Mouse (Mus musculus): ENCODE data around the gene Ube2s.
A peak's percentile ranks its signal among the peaks of the same experiment; 100 is the strongest.
"Not testable (repeated sequence)": the region's sequence is repeated elsewhere in the genome, so short reads cannot be mapped to it uniquely, and the experiment has no call there.

The Ube2s gene

GRCm38 (mm10) chr7:4820925-4821324 is 8.5 kb upstream of the Ube2s start:
- DNase-seq (ENCODE audit: low spot score) = not testable (repeated sequence)

GRCm38 (mm10) chr7:4816559-4816958 is 4.2 kb upstream of the Ube2s start:
- DNase-seq (ENCODE audit: low spot score) = peak; percentile 37

GRCm38 (mm10) chr7:4813105-4813791 is 858 bp upstream of the Ube2s start:
- DNase-seq (ENCODE audit: low spot score) = no peak

DNA sequence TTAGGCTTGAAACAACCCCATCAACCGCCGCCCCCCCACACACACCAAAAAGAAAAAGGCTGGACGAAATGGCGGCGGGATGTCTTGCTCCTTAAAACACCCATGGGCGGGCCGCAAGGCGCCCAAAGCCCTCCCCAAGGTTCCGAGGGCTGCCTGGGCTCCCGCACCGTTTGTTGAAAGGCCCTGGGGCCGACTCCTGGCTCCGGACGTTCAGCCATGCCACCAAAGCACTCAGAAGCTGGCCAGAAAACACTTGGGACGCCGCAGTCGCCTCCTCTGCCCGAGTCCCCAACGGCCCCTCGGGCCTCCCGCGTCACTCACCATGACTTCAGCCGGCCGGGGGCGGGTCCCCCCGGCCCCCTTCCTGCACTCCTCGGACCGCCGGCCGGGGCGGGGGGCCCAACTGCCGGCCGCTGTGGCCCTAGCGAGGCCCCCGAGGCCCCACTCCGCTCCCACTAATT is 518 bp downstream of the Ube2s start:
- peak; percentile 34 for DNase-seq (ENCODE audit: low spot score)

DNA sequence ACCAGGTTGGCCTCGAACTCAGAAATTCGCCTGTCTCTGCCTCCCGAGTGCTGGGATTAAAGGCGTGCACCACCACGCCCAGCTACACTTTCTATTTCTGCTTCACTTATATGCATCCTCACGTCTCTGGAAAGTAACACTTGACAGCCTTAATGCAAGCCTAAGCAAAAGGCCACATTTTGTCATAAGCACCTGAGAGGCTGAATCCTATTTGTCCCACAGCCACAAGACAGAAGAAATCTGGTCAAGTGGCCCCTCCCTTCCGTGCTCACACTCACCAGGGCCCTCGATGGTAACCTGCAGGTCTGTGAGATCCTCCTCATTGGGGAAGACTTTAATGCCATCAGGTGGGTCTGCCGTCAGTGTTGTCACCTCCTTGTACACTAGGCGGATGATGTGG is 1.3 kb downstream of the Ube2s start:
- DNase-seq (ENCODE audit: low spot score) = not testable (repeated sequence)

GRCm38 (mm10) chr7:4806716-4807115 is 5.7 kb downstream of the Ube2s start:
- peak; percentile 47 for DNase-seq (ENCODE audit: low spot score)

GRCm38 (mm10) chr7:4802247-4802646 is 10.1 kb downstream of the Ube2s start:
- DNase-seq (ENCODE audit: low spot score) = no peak

GRCm38 (mm10) chr7:4795767-4796433 is 16.5 kb downstream of the Ube2s start:
- DNase-seq (ENCODE audit: low spot score) = peak; percentile 55

GRCm38 (mm10) chr7:4794631-4795168 is 17.7 kb downstream of the Ube2s start:
- DNase-seq (ENCODE audit: low spot score) = no peak

- no peak for DNase-seq (ENCODE audit: low spot score)
Measured at GRCm38 (mm10) chr7:4793674-4794073, 18.7 kb downstream of the Ube2s start.

DNA sequence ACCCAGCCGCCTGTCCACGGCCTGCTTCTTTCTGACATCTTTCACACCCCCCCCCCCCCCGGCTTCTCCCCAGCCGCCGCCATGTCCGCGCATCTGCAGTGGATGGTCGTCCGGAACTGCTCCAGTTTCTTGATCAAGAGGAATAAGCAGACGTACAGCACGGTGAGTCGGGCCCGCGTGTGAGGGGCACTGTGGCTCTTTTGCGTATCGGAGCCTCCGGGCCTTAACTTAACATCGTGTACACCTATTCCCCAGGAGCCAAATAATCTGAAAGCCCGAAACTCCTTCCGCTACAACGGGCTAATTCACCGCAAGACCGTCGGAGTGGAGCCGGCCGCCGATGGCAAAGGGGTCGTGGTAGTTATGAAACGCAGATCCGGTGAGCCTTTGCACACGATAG is 19.1 kb downstream of the Ube2s start:
- DNase-seq (ENCODE audit: low spot score) = not testable (repeated sequence)

DNA sequence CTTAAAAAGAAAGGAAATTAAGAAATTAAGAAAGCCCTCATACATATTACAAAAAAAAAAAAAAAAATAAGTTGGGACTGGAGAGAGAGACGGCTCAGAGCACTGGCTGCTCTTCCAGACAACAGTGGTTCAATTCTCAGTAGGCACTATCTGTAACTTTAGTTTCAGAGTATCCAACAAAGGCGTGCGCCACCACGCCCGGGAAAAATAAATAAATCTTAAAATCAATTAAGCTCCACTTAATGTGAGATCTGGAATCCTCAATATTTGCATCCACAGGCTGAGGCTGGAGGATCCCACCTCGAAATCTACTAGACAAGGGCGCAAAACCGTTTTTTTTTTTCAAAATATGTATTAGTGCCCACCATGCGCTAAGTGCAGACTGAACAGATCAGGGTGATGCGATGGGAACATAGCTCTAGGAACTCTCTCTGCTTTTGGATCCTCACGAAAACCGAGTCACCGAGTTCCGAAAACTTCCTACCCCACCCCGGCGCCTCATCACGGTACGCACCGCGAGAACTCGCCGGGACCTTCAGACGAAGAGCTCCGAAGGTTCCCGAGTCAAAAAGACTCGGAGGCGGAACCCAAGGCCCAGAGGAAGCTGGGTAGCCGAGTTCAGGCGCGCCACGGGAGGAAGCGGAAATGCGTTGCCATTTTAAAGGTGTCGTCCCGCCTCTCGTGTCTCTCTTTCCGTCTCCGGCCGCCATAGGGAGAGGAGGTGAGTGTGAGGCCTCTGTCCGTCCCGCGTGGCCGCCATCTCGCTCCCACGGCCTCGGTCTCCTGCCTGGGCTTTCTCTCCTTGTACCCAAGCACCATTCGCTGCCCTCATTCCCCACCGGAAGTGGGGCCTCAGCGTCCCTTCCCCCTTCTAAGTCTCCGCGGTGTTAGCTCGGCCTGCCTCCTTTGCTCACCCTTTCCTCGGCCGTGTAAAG is 19.8 kb downstream of the Ube2s start, which contains the start of gene Rpl28:
Rpl28 (plus strand) TSS at position 597 of the 935 bp plus-strand sequence.
- peak; percentile 95 for DNase-seq (ENCODE audit: low spot score)

- DNase-seq (ENCODE audit: low spot score) = no peak
Measured at GRCm38 (mm10) chr7:4789436-4789935, 22.9 kb downstream of the Ube2s start, which contains the start of gene Tmem238. Gene Tmem238 (minus strand): TSS chr7:4789656.

- DNase-seq (ENCODE audit: low spot score) = peak; percentile 30
Measured at GRCm38 (mm10) chr7:4788499-4789435, 23.6 kb downstream of the Ube2s start.

GRCm38 (mm10) chr7:4783667-4784268 is 28.6 kb downstream of the Ube2s start:
- DNase-seq (ENCODE audit: low spot score) = no peak

DNA sequence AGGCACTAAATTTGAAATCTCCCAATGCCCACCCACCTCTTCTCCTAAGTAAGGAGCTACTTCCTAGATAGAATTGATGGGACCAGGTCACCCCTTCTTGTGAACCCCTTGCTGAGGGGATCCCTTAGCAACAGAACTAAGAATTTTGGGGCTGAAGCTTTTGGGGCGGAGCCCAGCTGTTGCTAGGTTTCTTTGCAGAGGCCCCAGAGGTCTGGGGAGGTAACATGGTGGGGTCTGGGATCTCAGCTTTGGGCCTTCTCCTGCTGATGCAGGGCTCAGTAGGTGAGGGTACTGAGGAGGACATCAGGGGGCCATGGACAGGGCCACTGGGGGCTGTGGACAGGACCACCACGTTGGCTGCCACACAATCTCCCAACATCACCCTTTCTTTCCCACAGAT is 29.6 kb downstream of the Ube2s start, which contains the start of the genes Il11 and Tmem190:
Il11 (minus strand) TSS at position 101 of the 400 bp plus-strand sequence.
Tmem190 (plus strand) TSS at position 179 of the 400 bp plus-strand sequence.
- DNase-seq (ENCODE audit: low spot score) = no peak

DNA sequence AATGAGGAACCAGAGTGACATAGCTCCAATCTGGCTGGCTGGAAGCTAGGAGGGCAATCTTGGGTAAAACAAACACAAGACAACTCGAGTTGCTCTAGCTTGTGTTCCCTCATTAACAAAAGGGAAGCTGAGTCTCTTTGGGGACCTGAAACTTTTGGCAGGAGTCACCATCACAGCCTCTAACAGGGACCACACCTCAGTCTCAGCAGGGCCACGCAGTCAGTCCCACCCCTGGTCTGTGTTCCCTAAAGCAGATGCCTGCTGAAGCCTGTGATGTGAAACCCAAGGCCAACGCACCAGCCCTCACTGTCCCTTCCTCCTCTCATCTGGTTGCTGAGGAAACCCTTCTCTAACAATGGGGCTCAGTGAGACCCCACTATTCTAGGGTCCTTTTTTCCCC is 30.3 kb downstream of the Ube2s start:
- no peak for DNase-seq (ENCODE audit: low spot score)

- DNase-seq (ENCODE audit: low spot score) = no peak
Measured at GRCm38 (mm10) chr7:4779921-4780320, 32.5 kb downstream of the Ube2s start.

DNA sequence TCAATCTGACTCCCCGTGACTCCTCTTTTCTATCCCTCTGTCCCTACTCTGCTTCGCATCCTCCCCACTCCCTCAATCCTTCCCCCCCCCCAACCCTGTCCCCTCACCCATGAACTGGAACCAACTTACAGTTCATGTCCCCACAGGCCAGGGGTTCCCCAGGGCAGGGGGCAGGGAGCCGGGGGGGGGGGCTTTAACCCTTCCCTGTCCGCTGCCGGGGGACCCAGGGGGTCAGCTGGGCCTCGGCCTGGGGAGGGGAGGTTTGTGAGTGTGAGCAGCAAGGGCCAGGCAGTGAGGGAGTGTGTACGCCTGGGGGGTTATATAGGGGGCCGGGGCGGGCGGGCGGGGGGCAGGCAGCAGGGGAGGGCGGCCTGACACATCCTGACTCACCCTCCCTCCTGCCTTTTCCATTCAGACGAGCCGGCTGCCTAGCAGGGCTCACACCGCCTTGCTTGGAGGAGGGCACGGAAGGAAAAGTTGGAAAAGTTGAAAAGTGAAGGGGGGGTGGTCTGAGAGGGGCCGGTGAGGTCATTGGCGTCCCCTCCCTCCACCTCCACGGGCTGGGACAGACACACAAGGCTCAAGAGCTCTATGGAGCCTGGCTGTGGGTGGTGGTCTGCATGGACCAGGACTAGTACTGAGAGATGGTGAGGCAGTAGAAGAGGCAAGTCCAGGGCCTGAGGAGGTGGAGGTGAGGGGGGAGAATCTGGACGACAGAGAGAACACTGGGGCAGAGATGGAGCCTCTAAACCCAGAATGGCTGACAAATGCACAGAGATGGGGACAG is 34.3 kb downstream of the Ube2s start:
- no peak for DNase-seq (ENCODE audit: low spot score)
